Mouse (Mus musculus) heart, adult 8-10 months (tissue): ENCODE data around the gene Ndufa5. TPM values are rescaled to one million over a fixed set of nuclear protein-coding genes. Genes with fewer than 3 reads are reported as not detected.

Source experiments
- DNase-seq: peaks from one replicate; pipeline ENCODE4 v3.0.0; 2022; ENCODE audit warnings: low spot score
- total RNA-seq, 4 experiments: library from RNA; stranded (reverse); gene quantifications; 2 replicates each; pipeline ENCODE4 v1.2.4; 2022

The Ndufa5 gene
- total RNA-seq = 1,000 to 10,000 TPM; 1,425 to 1,947 (median 1,659) TPM

GRCm38 (mm10) chr6:24527155-24528063 lies at the start of gene Ndufa5:
Gene Ndufa5 (minus strand): TSS chr6:24528013.
- DNase-seq = peak; percentile 89

- DNase-seq = peak; percentile 62
Observed at GRCm38 (mm10) chr6:24573319-24573718, 45.5 kb upstream of the Ndufa5 start.

DNA sequence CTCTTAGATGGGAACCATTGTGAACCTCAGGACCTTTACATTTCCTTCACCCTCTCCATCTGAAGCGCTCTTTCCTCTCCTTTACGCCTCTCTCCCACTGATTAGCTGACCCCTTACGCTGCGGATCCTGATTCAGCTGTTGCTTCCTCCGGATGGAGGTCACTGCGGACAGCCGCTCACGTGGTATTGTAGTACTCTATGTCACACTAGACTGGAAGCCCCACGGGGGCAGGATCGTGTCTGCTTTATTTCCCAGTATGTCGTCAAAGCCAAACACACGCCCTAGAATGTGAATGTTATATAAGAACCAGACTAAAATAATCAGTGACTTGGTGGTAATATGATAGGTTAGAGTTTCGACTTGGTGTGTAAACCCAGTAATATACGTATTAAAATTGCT lies 44.6 kb upstream of the Ndufa5 start:
- no peak for DNase-seq

GRCm38 (mm10) chr6:24571126-24571525 lies 43.3 kb upstream of the Ndufa5 start:
- peak; percentile 65 for DNase-seq

DNA sequence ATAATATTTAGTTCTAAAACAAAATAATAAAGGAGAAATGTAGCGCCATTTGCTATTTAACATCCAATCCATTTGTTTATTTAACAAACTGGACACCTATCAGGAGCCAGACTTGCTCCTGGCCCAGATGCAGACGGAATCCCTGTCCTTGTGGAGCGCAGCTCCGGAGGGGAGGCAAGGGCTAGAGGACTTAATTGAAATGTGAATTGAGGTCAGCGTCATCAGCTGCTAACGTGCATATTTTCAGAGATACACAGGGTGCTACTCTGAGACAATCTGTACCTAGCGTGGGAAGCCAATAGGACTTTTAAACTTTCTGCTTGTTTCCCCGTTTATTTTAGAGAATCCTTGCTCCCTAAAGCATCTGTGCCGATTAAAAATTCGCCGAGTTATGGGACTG lies 42.5 kb upstream of the Ndufa5 start:
- no peak for DNase-seq

DNA sequence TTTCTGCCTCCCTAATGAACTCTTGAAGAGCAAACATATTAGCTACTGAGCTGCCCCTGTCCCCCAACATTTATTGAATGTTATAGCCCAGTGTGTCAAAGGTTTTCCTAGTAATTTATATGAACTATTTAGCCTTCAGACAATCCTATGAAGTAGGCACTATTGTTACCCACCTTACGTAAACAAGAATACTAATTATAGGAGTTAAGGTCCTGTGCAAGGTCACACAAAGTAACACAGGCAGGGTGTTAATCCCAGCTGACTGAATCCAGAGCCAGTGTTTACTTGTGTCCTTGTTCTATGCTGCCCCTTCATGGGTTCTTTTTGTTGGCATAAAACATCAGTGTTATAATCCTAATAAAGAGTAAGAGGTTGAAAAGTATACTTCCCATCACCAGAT lies 41.9 kb upstream of the Ndufa5 start:
- no peak for DNase-seq

- DNase-seq = no peak
Observed at GRCm38 (mm10) chr6:24568963-24569362, 41.1 kb upstream of the Ndufa5 start.

GRCm38 (mm10) chr6:24564886-24565285 lies 37.1 kb upstream of the Ndufa5 start:
- no peak for DNase-seq

DNA sequence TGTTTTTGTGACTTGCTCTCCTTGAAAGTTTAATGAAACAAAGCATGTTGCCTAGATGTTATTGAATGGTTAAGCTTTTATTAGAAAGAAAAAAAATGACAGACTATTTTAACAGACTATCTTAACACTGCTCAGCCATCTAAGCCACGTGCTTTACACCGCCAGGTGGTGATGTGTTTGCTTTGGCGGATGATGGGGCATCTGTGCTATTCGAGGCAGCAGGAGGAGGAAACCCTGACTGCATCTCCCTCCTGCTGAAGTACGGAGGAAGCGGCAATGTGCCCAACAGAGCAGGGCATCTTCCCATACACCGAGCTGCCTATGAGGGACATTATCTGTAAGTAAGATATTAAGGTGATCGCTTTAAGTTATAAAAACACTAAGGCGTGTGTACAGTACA lies 36.3 kb upstream of the Ndufa5 start:
- no peak for DNase-seq

GRCm38 (mm10) chr6:24555488-24555887 lies 27.7 kb upstream of the Ndufa5 start:
- DNase-seq = no peak

DNA sequence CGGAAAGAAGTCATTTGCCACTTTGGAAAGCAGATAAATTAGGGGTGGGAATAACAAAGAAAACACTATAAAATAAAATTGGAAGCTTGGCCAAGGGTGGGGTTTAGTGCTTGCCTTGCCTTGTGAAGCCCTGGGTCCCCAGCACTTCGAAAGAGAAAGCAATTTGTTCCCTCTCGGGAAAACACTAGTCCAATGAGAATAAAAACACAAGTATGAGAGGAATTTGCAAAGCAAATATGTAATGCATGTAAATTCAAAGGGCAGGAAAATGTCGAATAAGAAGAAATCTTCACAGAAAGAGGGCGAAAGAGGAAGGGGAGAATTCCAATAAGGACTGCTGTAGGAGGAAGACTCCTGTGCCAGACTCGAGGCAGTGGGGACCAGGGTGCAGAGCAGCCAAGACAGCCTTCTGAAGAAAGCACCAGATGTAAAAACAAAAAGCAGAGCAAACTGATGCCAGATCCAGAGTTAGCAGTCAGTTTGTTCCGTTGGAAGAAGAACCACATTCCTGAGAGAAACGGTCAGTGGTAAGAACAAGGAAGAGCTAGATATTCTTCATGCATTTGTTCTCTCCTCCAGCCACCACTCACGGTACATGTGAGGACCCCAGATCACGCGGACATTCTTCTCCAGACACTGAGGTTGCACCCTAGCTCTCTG lies 26.7 kb upstream of the Ndufa5 start:
- DNase-seq = no peak

GRCm38 (mm10) chr6:24552046-24552445 lies 24.2 kb upstream of the Ndufa5 start:
- no peak for DNase-seq

GRCm38 (mm10) chr6:24549801-24550200 lies 22.0 kb upstream of the Ndufa5 start:
- no peak for DNase-seq

DNA sequence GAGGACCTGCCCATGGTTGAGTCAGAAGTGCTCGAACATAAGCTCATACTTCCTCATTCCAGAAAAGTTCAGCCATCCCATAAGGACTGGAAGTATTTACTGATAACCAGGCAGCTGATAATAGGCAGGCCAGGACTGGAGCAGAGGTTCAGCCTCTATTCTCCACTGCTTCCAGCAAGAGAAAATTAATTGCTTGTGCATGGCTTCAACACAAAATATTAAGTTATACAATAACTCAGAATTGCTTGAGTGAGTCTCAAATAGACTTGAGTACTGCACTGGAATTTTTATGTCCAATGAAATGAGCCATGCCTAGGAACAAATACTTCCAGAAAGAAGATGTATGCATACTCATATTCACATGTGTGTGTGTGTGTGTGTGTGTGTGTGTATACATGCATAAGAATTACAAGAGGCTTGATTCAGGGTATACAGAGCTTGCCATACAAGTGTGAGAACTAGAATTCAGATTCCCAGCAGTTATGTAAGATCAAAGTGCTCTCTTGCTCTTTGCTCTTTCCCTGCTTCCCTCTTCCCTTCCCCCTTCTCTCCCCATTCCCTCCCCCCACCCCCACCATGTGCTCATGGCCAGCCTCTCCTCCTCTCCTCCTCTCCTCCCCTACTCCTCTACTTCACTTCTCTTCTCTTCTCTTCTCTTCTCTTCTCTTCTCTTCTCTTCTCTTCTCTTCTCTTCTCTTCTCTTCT lies 19.1 kb upstream of the Ndufa5 start:
- no peak for DNase-seq

GRCm38 (mm10) chr6:24543119-24543591 lies 15.3 kb upstream of the Ndufa5 start:
- peak; percentile 72 for DNase-seq

DNA sequence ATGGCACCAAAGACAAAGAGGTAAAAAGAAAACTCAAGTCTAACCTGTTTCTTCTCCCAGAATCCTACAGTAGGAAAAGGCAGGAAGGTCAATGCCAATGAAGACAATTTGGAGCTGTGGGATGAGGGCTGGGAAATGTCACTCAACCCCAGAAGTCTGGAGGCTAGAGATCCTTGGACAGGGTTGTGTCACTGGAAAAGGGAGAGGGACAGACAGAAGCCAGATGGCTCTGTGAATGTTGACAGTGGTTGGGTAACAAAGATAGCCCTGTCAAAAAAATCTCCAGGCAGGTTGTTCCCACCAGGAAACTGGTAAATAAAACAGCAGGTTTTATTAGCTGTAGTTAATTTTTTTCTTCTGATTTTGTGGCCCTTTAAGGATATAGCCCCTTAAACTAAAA lies 14.6 kb upstream of the Ndufa5 start:
- DNase-seq = no peak

GRCm38 (mm10) chr6:24540106-24540505 lies 12.3 kb upstream of the Ndufa5 start:
- no peak for DNase-seq

GRCm38 (mm10) chr6:24538435-24538834 lies 10.6 kb upstream of the Ndufa5 start:
- no peak for DNase-seq

- DNase-seq = no peak
Observed at GRCm38 (mm10) chr6:24532804-24533203, 5.0 kb upstream of the Ndufa5 start.

DNA sequence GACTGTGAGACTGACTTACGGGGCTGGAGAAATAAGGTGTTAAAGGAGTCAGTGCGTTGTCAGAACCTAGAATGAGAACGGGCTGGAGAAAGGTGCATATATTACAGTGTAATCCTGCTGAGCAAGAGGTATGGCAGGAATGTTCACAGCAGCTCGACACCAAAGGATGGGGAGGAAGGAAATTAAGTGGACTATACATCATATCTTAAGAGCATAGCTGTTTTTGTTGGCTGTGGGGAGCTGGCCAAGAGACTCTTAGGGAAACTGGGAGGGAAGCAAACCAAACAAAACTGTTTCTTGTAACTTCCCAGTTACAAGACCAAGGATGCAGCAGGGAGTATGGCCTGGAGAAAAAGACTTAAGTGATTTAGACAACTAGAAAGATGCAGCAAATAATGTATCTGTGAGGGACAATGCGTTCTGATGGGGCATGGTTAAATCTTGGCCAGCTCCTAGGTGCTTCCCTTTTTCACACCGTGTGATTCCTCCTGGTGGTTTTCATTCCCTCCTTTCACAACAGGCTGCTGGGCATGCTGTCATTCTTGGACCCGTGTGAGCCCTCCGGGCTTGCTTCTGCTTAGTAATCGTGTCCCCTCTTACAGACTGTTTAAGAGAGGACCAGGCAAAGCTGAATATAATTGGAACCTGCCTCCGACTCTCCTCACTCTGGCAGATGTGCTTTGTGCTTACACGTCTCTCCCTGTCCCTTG lies 3.1 kb upstream of the Ndufa5 start:
- DNase-seq = no peak

- DNase-seq = no peak
Observed at GRCm38 (mm10) chr6:24530166-24530565, 2.4 kb upstream of the Ndufa5 start.

GRCm38 (mm10) chr6:24528064-24528243 lies 141 bp upstream of the Ndufa5 start, which contains the start of gene Asb15:
Gene Asb15 (plus strand): TSS chr6:24528144.
- DNase-seq = no peak
